Mouse (Mus musculus) adipose tissue, adult 10 weeks (tissue): ENCODE measurements around the gene Iqch. TPM values are rescaled to one million over a fixed set of nuclear protein-coding genes. Genes with fewer than 3 reads are reported as not detected.

Experiments used
- polyA plus RNA-seq: library from polyadenylated mRNA; stranded (reverse); fragments of 350-450 nt; fragmentation: Illumina TruSeq; extraction: RNeasy Lipid Tissue Mini Kit (QIAGEN cat#74804); gene quantifications from one replicate; pipeline ENCODE4 v1.2.3, GENCODE M21; 2014; ENCODE audit warnings: low read depth, low replicate concordance

Gene Iqch
- 1.7 TPM for polyA plus RNA-seq

DNA sequence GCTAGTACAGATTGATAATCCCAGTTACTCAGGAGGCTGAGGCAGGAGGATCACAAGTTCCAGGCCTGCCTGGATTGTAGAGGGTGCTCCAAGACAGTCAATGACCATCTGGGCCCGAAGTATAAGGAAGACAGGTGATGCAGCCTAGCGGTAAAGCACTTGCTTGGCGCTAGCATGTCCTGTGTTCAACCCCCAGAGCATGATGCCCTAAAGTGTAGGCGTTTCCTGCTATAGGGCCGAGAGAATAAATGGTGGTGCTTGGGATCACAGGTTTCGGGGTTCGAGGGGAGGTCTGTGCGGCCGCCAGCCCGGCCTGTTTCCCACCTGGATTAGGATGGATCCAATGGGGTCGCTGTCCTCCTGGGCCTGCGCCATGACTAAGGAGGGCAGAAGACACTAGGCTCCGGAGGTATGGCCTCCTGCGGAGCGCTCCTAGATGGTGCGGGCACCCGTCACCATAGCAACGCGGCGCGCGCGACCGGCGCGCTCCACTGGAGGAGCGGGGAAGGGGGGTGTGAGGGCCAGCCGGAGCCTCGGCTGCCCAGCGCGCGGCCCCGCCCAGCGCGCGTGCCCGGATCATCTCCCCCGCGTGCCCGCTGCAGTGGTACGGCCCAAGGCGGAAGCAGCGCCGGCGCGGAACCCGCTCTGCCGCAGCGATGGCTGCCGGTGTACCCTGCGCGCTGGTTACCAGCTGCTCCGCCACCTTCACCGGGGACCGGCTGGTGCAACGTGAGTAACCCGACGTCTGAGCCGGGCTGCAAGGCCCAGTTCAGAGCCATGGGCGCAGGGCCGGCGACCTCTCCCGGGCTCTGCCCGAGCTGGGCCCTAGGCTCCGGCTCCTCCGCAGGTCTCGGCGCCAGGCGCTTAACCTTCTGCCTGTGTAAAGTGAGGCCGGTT lies at the start of gene Iqch, which contains the start of gene Aagab:
Iqch (minus strand) TSS at position 451 of the 897 bp plus-strand sequence.
Aagab (plus strand) TSS at position 618 of the 897 bp plus-strand sequence.

DNA sequence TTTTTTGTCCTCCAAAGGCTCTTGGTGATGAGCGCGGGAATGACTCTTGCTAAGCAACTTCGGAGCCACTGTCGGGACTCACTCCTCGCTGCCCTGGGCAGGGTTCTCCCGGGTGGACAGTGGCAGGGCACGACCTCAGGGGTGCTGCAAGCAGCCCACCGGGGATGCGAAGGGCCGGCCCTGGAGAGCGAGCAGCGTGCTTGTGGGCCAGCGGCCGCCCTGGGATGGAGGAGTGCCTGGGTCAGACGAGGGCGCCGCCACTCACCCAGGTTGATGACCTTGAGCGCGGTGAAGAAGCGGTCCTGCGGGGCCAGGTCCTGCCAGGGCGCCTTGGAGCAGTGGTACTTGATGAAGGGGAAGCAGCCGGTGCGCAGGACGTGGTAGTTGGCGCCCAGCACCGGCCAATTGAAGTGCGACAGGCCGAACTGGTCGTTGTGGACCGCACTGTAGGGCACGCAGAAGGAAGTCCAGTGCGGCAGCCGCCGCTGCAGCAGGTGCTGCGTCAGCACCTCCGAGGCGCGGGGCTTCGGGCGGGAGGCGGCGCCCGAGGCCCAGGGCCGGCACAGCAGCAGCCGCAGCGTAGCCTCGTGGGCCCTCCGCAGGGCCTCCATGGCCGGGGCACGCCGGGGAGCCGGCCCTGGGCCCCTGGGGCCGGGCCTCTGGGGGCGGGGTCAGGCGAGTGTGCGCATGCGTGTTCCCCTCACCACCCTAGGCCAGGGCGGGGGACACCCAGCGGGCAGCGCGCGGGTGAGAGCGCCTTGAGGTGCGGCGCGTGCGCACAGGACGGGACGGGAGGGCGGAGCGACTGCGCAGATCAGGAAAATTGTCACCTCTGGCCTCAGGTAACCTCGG lies 203.5 kb downstream of the Iqch start, which contains the start of gene 2300009A05Rik:
2300009A05Rik (minus strand) TSS at position 636 of the 852 bp plus-strand sequence.

DNA sequence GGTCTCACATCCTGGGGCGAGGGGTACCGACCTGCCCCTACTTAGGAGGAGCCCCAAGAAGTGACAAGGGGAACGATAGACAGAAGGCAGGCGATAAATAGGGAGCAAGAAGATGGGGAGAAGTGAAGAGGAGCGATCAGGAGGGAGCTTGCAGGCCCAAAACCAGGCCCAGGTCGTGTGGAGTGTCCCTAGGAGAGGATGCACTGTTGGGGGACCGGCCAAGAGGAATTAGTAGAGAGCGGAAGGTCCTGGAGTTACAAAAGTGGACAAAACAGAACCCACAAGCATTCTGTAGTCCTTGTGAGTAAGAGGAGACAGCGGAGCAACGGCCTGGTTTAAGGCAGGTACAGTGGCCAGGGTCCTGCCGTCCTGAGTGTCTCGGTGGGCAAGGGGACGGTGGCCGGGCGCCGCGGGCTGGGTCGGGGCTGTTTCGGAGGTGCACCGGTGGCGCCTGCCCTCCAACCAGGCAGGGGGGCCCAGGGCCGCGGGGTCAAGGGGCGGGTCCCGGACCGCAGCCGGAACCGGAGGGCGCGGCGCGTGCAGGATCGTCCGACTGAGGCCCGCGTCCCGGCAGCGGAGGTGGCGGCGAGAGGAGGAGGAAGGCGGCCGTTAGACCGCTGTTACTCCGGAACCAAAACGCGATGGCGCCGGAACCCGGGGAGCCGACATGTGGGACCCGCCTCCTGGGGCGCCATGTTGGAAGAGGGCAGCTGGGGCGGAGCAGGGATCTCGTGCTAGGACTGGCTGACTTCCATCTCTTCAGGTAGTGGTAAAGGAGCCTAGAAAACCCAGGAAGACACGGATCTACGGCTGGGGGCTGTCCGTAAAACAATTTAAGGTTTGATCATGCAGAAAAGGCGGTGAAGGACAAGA lies 224.8 kb downstream of the Iqch start, which contains the start of gene Map2k5:
Map2k5 (minus strand) TSS at position 633 of the 873 bp plus-strand sequence.

Other genes with a start within 250 kb of the Iqch start
- 15.3 TPM for gene Map2k5, start 224.6 kb downstream of the Iqch start, polyA plus RNA-seq
- gene 2300009A05Rik, start 203.2 kb downstream of the Iqch start, polyA plus RNA-seq, result 30.1 TPM
- 21.8 TPM for gene Aagab, start 167 bp upstream of the Iqch start, polyA plus RNA-seq
- 21.2 TPM for gene Smad3, start 155.5 kb upstream of the Iqch start, polyA plus RNA-seq